Mouse (Mus musculus): ENCODE results near the gene Atp6v0e2. TPM values are rescaled to one million over a fixed set of nuclear protein-coding genes. Genes with fewer than 3 reads are reported as not detected.

Gene Atp6v0e2
- polyA plus RNA-seq (2015; fragmentation: Nextera tagmentation; extraction: Ambion mirVana), result 21.9 and 25.7 TPM in 2 replicates

- Histone ChIP-seq H3K27ac (replicated peaks) (no peak within 1 kb of the TSS), H3K9ac (peak within 1 kb of the TSS; percentile 31; the same call in 1 of the 2 replicates), H3K9me3 (replicated peaks) (no peaks in the 10 kb centered on the region), H3K4me2 (replicated peaks) (peak within 1 kb of the TSS; percentile 58), H3K36me3 (0 out of 2 replicates have a peak, but pooled peaks cover 6% of the 10 kb centered on the region), H3K27me3 (no peaks in the 10 kb centered on the region), H3K4me3 (replicated peaks) (peak within 1 kb of the TSS; percentile 44), H3K4me1 (peaks cover 31% of the 10 kb centered on the region)
- 6% methylated on average over 38 of the region's 38 CpGs for WGBS
- ATAC-seq (ENCODE audit: insufficient number of reproducible peaks, low FRiP score, low TSS enrichment, low read depth), result peak; percentile 84
These were observed at the start of gene Atp6v0e2 for GRCm38 (mm10) chr6:48537105-48537954. Atp6v0e2 (plus strand) TSS chr6:48537615.

GRCm38 (mm10) chr6:48487747-48488725, 49.4 kb upstream of the Atp6v0e2 start:
- 8% methylated on average over 16 of the region's 25 CpGs for WGBS
- no peaks in the 10 kb centered on the region for H3K36me3 ChIP-seq
- H3K4me3 ChIP-seq (replicated peaks), result peak overlapping the region; percentile 37
- H3K27me3 ChIP-seq, result no peaks in the 10 kb centered on the region
- H3K9ac ChIP-seq, result peak overlapping the region; percentile 23; the same call in 1 of the 2 replicates
- peak; percentile 65 for ATAC-seq (ENCODE audit: insufficient number of reproducible peaks, low FRiP score, low TSS enrichment, low read depth)
- H3K4me2 ChIP-seq (replicated peaks), result peak overlapping the region; percentile 62
- H3K4me1 ChIP-seq, result peaks cover 22% of the 10 kb centered on the region
- H3K9me3 ChIP-seq (replicated peaks), result no peaks in the 10 kb centered on the region
- peak overlapping the region; percentile 69 for H3K27ac ChIP-seq (replicated peaks)

- no peak for ATAC-seq (ENCODE audit: insufficient number of reproducible peaks, low FRiP score, low TSS enrichment, low read depth)
- H3K4me3 ChIP-seq (replicated peaks), result no peak overlapping the region
- no peak overlapping the region for H3K27ac ChIP-seq (replicated peaks)
- H3K4me2 ChIP-seq (replicated peaks), result no peak overlapping the region
- no peaks in the 10 kb centered on the region for H3K9me3 ChIP-seq (replicated peaks)
- no peaks in the 10 kb centered on the region for H3K36me3 ChIP-seq
- H3K9ac ChIP-seq, result no peak overlapping the region
- peaks cover 15% of the 10 kb centered on the region for H3K4me1 ChIP-seq
- WGBS, result 96% methylated on average over 3 of the region's 3 CpGs
- no peaks in the 10 kb centered on the region for H3K27me3 ChIP-seq
These were observed 47.7 kb upstream of the Atp6v0e2 start for GRCm38 (mm10) chr6:48489741-48490140.

GRCm38 (mm10) chr6:48491361-48491760, 46.1 kb upstream of the Atp6v0e2 start:
- no peak for ATAC-seq (ENCODE audit: insufficient number of reproducible peaks, low FRiP score, low TSS enrichment, low read depth)
- Histone ChIP-seq H3K4me3 (replicated peaks) (no peak overlapping the region), H3K27ac (replicated peaks) (no peak overlapping the region), H3K9ac (no peak overlapping the region), H3K36me3 (no peaks in the 10 kb centered on the region), H3K4me2 (replicated peaks) (no peak overlapping the region), H3K27me3 (no peaks in the 10 kb centered on the region), H3K9me3 (replicated peaks) (no peaks in the 10 kb centered on the region), H3K4me1 (peaks cover 15% of the 10 kb centered on the region)
- WGBS, result 64% methylated on average over 9 of the region's 9 CpGs

GRCm38 (mm10) chr6:48493136-48493730, 44.2 kb upstream of the Atp6v0e2 start:
- H3K4me3 ChIP-seq (replicated peaks), result no peak overlapping the region
- H3K27ac ChIP-seq (replicated peaks), result no peak overlapping the region
- no peaks in the 10 kb centered on the region for H3K9me3 ChIP-seq (replicated peaks)
- H3K9ac ChIP-seq, result no peak overlapping the region
- no peaks in the 10 kb centered on the region for H3K27me3 ChIP-seq
- no peaks in the 10 kb centered on the region for H3K36me3 ChIP-seq
- WGBS, result 25% methylated on average over 8 of the region's 8 CpGs
- H3K4me2 ChIP-seq (replicated peaks), result no peak overlapping the region
- peaks cover 7% of the 10 kb centered on the region for H3K4me1 ChIP-seq
- no peak for ATAC-seq (ENCODE audit: insufficient number of reproducible peaks, low FRiP score, low TSS enrichment, low read depth)

GRCm38 (mm10) chr6:48497521-48497920, 39.9 kb upstream of the Atp6v0e2 start:
- H3K9ac ChIP-seq, result no peak overlapping the region

GRCm38 (mm10) chr6:48503847-48504240, 33.6 kb upstream of the Atp6v0e2 start:
- Histone ChIP-seq H3K27ac (replicated peaks) (no peak overlapping the region), H3K27me3 (no peaks in the 10 kb centered on the region), H3K9ac (no peak overlapping the region), H3K4me2 (replicated peaks) (peak overlapping the region; percentile 80; the same call in 1 of the 2 replicates), H3K9me3 (replicated peaks) (no peaks in the 10 kb centered on the region), H3K4me3 (replicated peaks) (peak overlapping the region; percentile 79), H3K4me1 (peaks cover 9% of the 10 kb centered on the region; the same call in 1 of the 2 replicates), H3K36me3 (peaks cover 3% of the 10 kb centered on the region; the same call in 1 of the 2 replicates)
- WGBS, result 8% methylated on average over 2 of the region's 2 CpGs
- ATAC-seq (ENCODE audit: insufficient number of reproducible peaks, low FRiP score, low TSS enrichment, low read depth), result peak; percentile 40; the same call in 1 of the 2 replicates

More at GRCm38 (mm10) chr6:48497521-48497920, 39.9 kb upstream of the Atp6v0e2 start:
- H3K27me3 ChIP-seq, result no peaks in the 10 kb centered on the region
- 89% methylated on average over 4 of the region's 4 CpGs for WGBS
- no peak overlapping the region for H3K27ac ChIP-seq (replicated peaks)
- no peaks in the 10 kb centered on the region for H3K36me3 ChIP-seq
- H3K4me3 ChIP-seq (replicated peaks), result no peak overlapping the region
- H3K9me3 ChIP-seq (replicated peaks), result no peaks in the 10 kb centered on the region
- no peak for ATAC-seq (ENCODE audit: insufficient number of reproducible peaks, low FRiP score, low TSS enrichment, low read depth)
- H3K4me1 ChIP-seq, result no peaks in the 10 kb centered on the region
- H3K4me2 ChIP-seq (replicated peaks), result no peak overlapping the region

GRCm38 (mm10) chr6:48504241-48504854, 33.1 kb upstream of the Atp6v0e2 start:
- Histone ChIP-seq H3K9me3 (replicated peaks) (no peaks in the 10 kb centered on the region), H3K4me2 (replicated peaks) (peak overlapping the region; percentile 80), H3K27me3 (no peaks in the 10 kb centered on the region), H3K9ac (peak overlapping the region; percentile 64), H3K4me1 (peaks cover 12% of the 10 kb centered on the region; the same call in 1 of the 2 replicates), H3K27ac (replicated peaks) (peak overlapping the region; percentile 88), H3K36me3 (peaks cover 7% of the 10 kb centered on the region; the same call in 1 of the 2 replicates), H3K4me3 (replicated peaks) (peak overlapping the region; percentile 79)
- ATAC-seq (ENCODE audit: insufficient number of reproducible peaks, low FRiP score, low TSS enrichment, low read depth), result peak; percentile 93
- WGBS, result under 1% methylated on average over 26 of the region's 26 CpGs

GRCm38 (mm10) chr6:48508087-48508486, 29.3 kb upstream of the Atp6v0e2 start:
- no peaks in the 10 kb centered on the region for H3K27me3 ChIP-seq
- no peak overlapping the region for H3K27ac ChIP-seq (replicated peaks)
- H3K36me3 ChIP-seq, result peaks cover 31% of the 10 kb centered on the region
- no peak overlapping the region for H3K4me3 ChIP-seq (replicated peaks)
- H3K9me3 ChIP-seq (replicated peaks), result no peaks in the 10 kb centered on the region
- no peak overlapping the region for H3K9ac ChIP-seq
- WGBS, result 75% methylated on average over 4 of the region's 4 CpGs
- H3K4me1 ChIP-seq, result peaks cover 16% of the 10 kb centered on the region
- ATAC-seq (ENCODE audit: insufficient number of reproducible peaks, low FRiP score, low TSS enrichment, low read depth), result no peak
- no peak overlapping the region for H3K4me2 ChIP-seq (replicated peaks)

- no peaks in the 10 kb centered on the region for H3K9me3 ChIP-seq (replicated peaks)
- peaks cover 10% of the 10 kb centered on the region for H3K4me1 ChIP-seq
- 49% methylated on average over 4 of the region's 4 CpGs for WGBS
- no peak overlapping the region for H3K9ac ChIP-seq
- peaks cover 39% of the 10 kb centered on the region for H3K36me3 ChIP-seq
- H3K27ac ChIP-seq (replicated peaks), result no peak overlapping the region
- H3K4me2 ChIP-seq (replicated peaks), result no peak overlapping the region
- H3K27me3 ChIP-seq, result no peaks in the 10 kb centered on the region
- H3K4me3 ChIP-seq (replicated peaks), result no peak overlapping the region
- peak; percentile 79; the same call in 1 of the 2 replicates for ATAC-seq (ENCODE audit: insufficient number of reproducible peaks, low FRiP score, low TSS enrichment, low read depth)
These were observed 27.0 kb upstream of the Atp6v0e2 start for GRCm38 (mm10) chr6:48510426-48510825.
